Mouse (Mus musculus): ENCODE measurements around the gene Gm42715.

DNA sequence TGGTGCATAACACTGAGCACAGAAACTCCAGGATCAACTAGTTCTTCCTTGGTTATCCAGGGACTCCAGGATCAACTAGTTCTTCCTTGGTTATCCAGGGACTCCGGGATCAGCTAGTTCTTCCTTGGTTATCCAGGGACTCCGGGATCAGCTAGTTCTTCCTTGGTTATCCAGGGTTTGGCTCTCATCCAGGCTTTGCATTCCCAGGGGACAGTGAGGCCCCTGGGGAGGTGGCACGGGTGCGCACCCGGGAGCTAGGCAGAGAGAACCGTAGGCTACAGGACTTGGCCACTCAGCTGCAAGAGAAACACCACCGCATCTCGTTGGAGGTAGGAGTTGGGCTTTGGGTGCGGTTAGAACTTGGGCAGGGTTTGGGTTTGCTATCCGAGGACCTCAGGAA is 71.7 kb downstream of the Gm42715 start:
- TF ChIP-seq CTCF (IDR thresholded peaks at IDR 0.05; ENCODE audit: extremely low read depth, insufficient read depth, low read length) = no peak
- no peak for TF ChIP-seq POLR2A (IDR thresholded peaks at IDR 0.05; ENCODE audit: extremely low read depth, insufficient read depth, low read length)

All from cortical plate, adult 2 months (tissue).